Mouse (Mus musculus) hematopoietic stem cell, adult 5-6 weeks (primary cell): ENCODE data around the gene Ncoa1. TPM values are rescaled to one million over a fixed set of nuclear protein-coding genes. Genes with fewer than 3 reads are reported as not detected.
A peak's percentile ranks its signal among the peaks of the same experiment; 100 is the strongest.
"Not testable (repeated sequence)": the region's sequence is repeated elsewhere in the genome, so short reads cannot be mapped to it uniquely, and the experiment has no call there.

Experiments used
- ATAC-seq, 2 experiments: fragments of 125-278 bp in 1 of 2; replicated peaks in 1 of 2; 2 replicates each; pipeline ENCODE4 v1.8.0; 2016 to 2017; ENCODE audit warnings: inconsistent platforms in 2 of 2, mild to moderate bottlenecking in 2 of 2, moderate number of reproducible peaks in 2 of 2, low read depth in 1 of 2, moderate TSS enrichment in 1 of 2; ENCODE audit not compliant: low FRiP score in 2 of 2, poor library complexity in 2 of 2, severe bottlenecking in 2 of 2, insufficient read depth in 1 of 2, low TSS enrichment in 1 of 2
- total RNA-seq: library from RNA; stranded (forward); fragments of 172-1452, 232-1000 nt; gene quantifications from 2 replicates; pipeline ENCODE4 v1.2.3, GENCODE M21; 2017

The Ncoa1 gene
- total RNA-seq, 1 experiment from 2014 or later, result 13.7 TPM

GRCm38 (mm10) chr12:4479171-4479881 lies 2.3 kb upstream of the Ncoa1 start:
- no peak for ATAC-seq

- no peak for ATAC-seq
These were observed 1.2 kb upstream of the Ncoa1 start for GRCm38 (mm10) chr12:4477941-4478795.

- ATAC-seq, result peak; percentile 10 to 33; a peak in 2 of 4 replicates
These were observed 621 bp downstream of the Ncoa1 start for GRCm38 (mm10) chr12:4476291-4476831.

- peak in 1 of 2 experiments; percentile 31; a peak in 1 of 4 replicates for ATAC-seq
These were observed 1.6 kb downstream of the Ncoa1 start for GRCm38 (mm10) chr12:4475251-4475993.

DNA sequence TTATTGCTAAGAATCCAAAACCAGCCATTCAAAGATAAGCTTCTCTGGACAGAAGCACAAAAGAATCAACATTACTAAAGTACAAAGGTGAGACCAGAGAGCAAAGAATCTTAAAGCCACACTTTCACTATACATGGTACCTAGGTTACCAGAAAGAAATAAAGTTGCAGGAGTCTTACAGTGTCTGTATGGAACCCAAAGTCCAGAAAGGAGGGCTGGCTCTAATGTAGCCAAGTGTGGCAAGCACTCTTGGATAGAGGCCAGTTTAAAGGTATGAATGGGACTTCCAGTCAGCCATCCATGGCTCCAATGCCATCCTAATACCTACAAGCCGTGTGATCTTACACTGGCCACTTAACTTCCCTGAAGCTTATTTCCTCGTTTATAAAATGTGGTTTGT lies 7.9 kb downstream of the Ncoa1 start:
- no peak for ATAC-seq

- ATAC-seq, result no peak
These were observed 13.3 kb downstream of the Ncoa1 start for GRCm38 (mm10) chr12:4463701-4464100.

DNA sequence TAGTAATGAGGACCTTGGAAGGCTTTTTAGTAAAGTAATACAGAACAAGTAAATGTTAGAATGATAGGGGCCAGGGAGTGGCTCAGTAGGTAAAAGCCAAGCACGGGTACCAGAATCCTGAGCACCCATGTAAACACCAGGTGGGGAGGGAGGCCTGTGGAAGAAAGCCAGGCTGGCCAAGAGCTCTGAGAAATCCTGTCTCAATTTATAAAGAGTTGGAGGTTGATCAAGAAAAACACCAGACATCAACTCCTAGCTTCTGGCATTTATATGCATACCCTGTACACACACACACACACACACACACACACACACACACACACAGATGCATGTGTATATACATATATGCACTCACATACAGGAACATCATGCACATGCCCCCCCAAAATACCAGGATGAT lies 14.6 kb downstream of the Ncoa1 start:
- no peak for ATAC-seq

- ATAC-seq, result no peak
These were observed 16.0 kb downstream of the Ncoa1 start for GRCm38 (mm10) chr12:4460990-4461389.

- ATAC-seq, result no peak
These were observed 21.9 kb downstream of the Ncoa1 start for GRCm38 (mm10) chr12:4454956-4455565.

DNA sequence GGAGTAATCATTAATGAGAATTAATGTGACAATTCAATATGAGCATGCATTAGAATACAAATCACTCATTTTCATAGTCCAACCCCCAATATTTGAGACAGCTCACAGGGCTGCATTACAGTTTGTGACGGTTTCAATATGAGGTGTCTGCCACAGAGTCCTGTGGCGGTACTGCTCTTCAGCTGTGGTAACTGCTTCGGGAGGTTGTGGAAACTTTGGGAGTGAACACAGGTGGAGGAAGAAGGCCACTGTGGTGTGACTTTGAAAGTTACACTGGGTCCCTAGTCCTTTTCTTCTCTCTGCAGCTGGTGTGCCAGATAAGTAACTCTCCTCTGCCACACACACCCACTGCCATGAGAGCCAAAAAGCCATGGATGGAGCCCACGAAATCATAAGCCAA lies 22.7 kb downstream of the Ncoa1 start:
- no peak for ATAC-seq

- ATAC-seq, result no peak
These were observed 24.7 kb downstream of the Ncoa1 start for GRCm38 (mm10) chr12:4452233-4452632.

DNA sequence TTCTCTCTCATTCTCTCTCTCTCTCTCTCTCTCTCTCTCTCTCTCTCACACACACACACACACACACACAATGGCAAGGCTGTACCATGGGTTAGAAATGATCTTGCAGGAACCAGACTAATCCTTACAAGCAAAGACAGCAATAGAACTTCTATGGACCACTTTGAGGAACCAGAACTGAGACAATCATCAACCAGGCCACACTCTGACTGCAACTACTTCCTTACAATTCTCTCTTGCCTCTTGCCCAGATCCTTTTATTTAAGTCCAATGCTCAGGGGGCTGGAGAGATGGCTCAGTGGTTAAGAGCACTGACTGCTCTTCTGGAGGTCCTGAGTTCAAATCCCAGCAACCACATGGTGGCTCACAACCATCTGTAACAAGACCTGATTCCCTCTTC lies 26.5 kb downstream of the Ncoa1 start:
- not testable (repeated sequence) for ATAC-seq

DNA sequence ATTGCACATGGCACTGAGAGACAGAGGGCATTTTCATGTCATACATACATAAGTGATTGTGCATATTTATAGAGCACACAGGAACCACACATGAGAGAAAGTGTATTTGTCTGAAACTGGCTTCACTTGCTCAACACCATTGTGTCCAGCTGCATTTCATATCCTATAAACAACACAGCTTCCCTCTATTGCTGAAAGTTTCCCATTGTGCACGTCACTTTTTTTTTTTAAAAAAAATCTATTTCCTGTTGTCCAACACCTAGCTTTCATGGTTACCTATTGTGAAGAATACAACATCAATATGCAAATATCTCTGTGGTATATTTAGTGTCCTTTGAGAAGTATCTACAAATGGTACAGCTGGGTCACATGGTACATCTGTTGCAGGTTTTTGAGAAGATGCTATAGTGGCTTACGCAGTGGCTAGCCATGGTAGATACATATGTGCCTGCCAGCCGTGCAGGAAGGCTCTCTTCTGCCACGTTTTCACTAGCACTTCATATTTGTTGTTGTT lies 28.8 kb downstream of the Ncoa1 start:
- ATAC-seq, result no peak

GRCm38 (mm10) chr12:4444946-4445345 lies 32.0 kb downstream of the Ncoa1 start:
- ATAC-seq, result no peak; a peak in 1 of 4 replicates

DNA sequence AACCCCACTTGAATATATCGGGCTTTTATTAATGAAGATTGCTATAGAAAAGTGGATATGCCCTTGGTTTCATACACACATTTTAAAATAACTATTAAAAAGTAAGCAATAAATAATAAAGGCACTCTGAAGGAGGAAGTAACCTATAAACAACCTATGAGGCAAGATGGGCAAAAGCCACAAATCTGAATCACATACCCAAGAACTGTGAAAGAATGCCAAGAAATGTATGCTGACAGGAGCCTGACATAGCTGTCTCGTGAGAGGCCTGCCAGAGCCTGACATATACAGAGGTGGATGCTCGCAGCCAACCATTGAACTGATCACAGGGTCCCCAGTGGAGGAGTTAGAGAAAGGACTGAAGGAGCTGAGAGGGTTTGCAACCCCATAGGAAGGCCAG lies 35.5 kb downstream of the Ncoa1 start:
- no peak for ATAC-seq

DNA sequence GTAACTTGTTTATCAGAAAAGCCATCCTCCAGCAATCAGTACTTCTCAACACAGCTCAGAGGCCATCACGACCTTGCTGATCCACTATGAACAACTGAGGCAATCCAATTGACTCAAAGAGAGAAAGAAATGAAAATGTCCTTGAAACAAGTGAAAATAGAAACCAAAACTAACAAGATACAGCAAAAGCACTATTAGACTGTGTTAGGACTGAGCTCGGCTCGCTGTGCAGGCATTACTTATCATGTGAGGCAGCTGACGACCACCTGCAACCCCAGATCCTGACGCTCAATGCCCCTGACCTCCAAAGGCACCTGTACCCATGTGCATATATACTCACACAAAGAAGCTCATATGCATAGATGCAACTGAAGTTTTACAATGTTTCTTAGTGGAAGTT lies 40.8 kb downstream of the Ncoa1 start:
- ATAC-seq, result peak; percentile 75 to 84

GRCm38 (mm10) chr12:4433549-4433948 lies 43.4 kb downstream of the Ncoa1 start:
- no peak for ATAC-seq
